Mouse (Mus musculus) heart, embryonic 16.5 days (tissue): ENCODE measurements at regions not wholly inside any gene's neighbourhood (a gene's known extent, or its start where the extent isn't known, plus 50 kb on each side); places are given as distances from the start of the nearest gene placed in this dataset.
"Not testable (repeated sequence)": the region's sequence is repeated elsewhere in the genome, so short reads cannot be mapped to it uniquely, and the experiment has no call there.

Experiments
- ATAC-seq: fragments of 200-750 bp; cut with Nextera tagmentation; replicated peaks from 2 replicates; pipeline ENCODE4 v1.8.0; 2017; ENCODE audit warnings: moderate number of reproducible peaks; ENCODE audit not compliant: insufficient read depth, low FRiP score; ENCODE audit errors: extremely low read depth
- H3K27ac ChIP-seq: fragments of 300-500 bp; sonication (generic); 2 replicates; pipeline ENCODE4 v1.5.1; 2014; ENCODE audit warnings: mild to moderate bottlenecking, low read length, control low read depth, moderate library complexity
- H3K27me3 ChIP-seq: fragments of 300-500 bp; sonication (generic); 2 replicates; pipeline ENCODE4 v1.6.1; 2014; ENCODE audit warnings: low read length, mixed read lengths; ENCODE audit not compliant: control insufficient read depth, insufficient read depth
- H3K36me3 ChIP-seq: fragments of 300-500 bp; sonication (generic); 2 replicates; pipeline ENCODE4 v1.6.1; 2014; ENCODE audit not compliant: control insufficient read depth, insufficient read depth
- H3K4me1 ChIP-seq: fragments of 300-500 bp; sonication (generic); 2 replicates; pipeline ENCODE4 v1.6.1; 2014; ENCODE audit warnings: low read length, mixed read lengths; ENCODE audit not compliant: control insufficient read depth, insufficient read depth
- H3K4me2 ChIP-seq: fragments of 300-500 bp; sonication (generic); 2 replicates; pipeline ENCODE4 v1.6.1; 2014; ENCODE audit warnings: low read depth, mild to moderate bottlenecking, control low read depth, low read length
- H3K4me3 ChIP-seq: fragments of 300-500 bp; sonication (generic); 2 replicates; pipeline ENCODE4 v1.5.1; 2014; ENCODE audit warnings: mild to moderate bottlenecking, control low read depth, low read length
- H3K9ac ChIP-seq: fragments of 300-500 bp; sonication (generic); 2 replicates; pipeline ENCODE4 v1.6.1; 2014; ENCODE audit warnings: low read length, control low read depth
- H3K9me3 ChIP-seq: fragments of 300-500 bp; sonication (generic); replicated peaks from 2 replicates; pipeline ENCODE4 v1.6.1; 2016; ENCODE audit warnings: low read length; ENCODE audit not compliant: control insufficient read depth
- WGBS: fragments of 180-500 bp; shearing (Covaris S2); extraction: QIAGEN DNeasy Blood & Tissue Kit; methylation state at CpG from one replicate; pipeline ENCODE4 v1.1.7; 2014; 5-methylcytosine and 5-hydroxymethylcytosine counted together

DNA sequence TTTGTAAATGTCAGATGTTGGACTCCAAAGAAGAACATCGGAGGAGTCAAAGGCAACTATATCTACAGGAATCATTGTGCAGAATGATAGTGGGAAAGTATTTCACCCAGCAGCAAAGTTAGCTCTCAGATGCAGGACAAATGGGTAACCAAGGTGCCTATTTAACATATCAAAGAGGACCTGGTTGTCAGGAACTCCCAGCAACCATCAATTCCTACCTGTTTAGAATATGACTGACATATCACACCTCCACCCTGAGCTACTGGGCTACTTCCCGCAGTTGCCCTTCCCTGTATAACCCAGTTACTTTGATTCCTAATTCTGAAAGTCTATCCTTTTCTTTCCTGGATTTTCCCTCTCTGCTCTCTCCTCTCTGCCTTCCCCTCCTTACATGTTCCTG is 403.0 kb upstream of the Tbl1xr1 start:
- Histone ChIP-seq H3K27me3 (no peaks in the 10 kb centered on the region), H3K4me3 (no peak overlapping the region), H3K4me1 (no peaks in the 10 kb centered on the region), H3K9me3 (no peaks in the 10 kb centered on the region), H3K9ac (no peak overlapping the region), H3K36me3 (no peaks in the 10 kb centered on the region), H3K4me2 (no peak overlapping the region), H3K27ac (no peak overlapping the region)
- no peak for ATAC-seq
- 88% methylated on average over 2 of the region's 2 CpGs for WGBS

DNA sequence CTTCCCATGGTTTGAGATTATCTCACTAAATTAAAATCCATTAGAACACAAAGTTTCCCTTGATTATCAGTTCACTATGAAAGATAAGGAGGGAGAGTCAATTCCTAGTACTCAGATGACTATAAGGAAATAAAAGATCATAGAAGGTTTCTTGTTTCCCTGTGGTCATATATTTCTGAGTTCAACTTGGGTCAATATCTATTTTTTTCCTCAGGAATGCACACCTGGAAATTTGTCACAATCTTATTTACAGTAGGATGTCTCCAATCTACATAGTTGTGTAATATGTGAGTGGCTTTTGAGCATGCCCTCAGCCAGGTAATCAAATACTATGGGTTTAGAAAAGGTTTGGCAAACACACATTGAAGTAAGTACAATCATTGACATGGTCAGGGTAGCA is 398.2 kb upstream of the Tbl1xr1 start:
- ATAC-seq = no peak
- Histone ChIP-seq H3K27me3 (no peaks in the 10 kb centered on the region), H3K9me3 (no peaks in the 10 kb centered on the region), H3K36me3 (no peaks in the 10 kb centered on the region), H3K4me1 (no peaks in the 10 kb centered on the region), H3K27ac (no peak overlapping the region), H3K4me2 (no peak overlapping the region), H3K4me3 (no peak overlapping the region), H3K9ac (no peak overlapping the region)

DNA sequence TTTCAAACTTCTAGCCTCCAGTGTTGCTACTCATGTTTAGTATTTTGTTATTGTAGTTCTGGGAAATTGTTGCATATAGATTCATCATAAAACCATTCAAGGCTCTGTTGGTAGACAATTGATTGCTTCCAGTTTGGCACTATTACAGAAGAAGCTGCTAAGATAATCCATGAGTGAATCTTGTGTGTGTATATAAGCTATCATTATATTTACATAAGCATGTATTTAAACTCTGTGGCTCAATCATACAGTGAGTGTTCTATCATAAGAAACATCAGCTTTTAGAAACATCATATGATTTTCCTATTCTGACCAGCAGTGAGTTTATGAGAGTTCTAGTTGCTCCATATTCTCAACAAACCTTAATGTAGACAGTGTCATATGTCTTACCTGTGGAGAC is 397.7 kb upstream of the Tbl1xr1 start:
- Histone ChIP-seq H3K36me3 (no peaks in the 10 kb centered on the region), H3K4me3 (no peak overlapping the region), H3K27ac (no peak overlapping the region), H3K27me3 (no peaks in the 10 kb centered on the region), H3K4me1 (no peaks in the 10 kb centered on the region), H3K4me2 (no peak overlapping the region), H3K9me3 (no peaks in the 10 kb centered on the region), H3K9ac (no peak overlapping the region)
- ATAC-seq = no peak

DNA sequence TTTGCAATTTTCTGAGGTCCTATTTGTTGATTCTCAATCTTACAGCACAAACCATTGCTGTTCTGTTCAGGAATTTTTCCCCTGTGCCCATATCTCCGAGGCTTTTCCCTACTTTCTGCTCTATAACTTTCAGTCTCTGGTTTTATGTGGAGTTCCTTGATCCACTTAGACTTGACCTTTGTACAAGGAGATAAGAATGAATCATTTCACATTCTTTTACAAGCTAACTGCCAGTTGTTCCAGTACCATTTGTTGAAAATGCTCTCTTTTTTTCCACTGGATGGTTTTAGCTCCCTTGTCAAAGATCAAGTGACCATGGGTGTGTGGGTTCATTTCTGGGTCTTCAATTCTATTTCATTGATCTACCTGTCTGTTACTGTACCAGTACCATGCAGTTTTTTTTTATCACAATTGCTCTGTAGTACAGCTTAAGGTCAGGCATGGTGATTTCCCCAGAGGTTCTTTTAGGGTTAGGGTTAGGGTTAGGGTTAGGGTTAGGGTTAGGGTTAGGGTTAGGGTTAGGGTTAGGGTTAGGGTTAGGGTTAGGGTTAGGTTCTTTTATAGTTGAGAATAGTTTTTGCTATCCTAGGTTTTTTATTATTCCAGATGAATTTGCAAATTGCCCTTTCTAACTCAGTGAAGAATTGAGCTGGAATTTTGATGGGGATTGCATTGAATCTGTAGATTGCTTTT is 378.3 kb upstream of the Tbl1xr1 start:
- H3K4me1 ChIP-seq, H3K36me3 ChIP-seq, H3K9me3 ChIP-seq, H3K9ac ChIP-seq, H3K27me3 ChIP-seq, H3K27ac ChIP-seq, ATAC-seq, H3K4me2 ChIP-seq, H3K4me3 ChIP-seq: not testable (repeated sequence)
- 49% methylated on average over 1 of the region's 1 CpGs for WGBS

DNA sequence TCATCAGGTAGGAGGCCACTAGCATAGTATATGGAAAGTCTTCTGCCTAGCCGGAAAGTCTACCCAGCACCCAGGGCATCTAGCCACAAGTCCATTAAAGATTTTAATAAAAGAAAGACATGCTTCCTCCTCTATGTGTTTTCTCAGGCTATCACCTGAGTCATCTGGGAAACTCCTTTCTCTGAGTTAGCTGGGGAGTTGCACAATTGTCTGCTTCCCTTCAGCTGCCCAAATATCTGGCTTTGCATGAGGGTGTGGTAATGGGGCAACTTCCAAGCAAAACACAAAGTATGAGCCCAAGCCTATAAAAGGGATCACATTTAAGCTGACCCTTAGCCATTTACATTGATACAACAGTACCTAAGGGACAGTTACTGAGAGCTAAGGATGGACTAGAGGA is 376.9 kb upstream of the Tbl1xr1 start:
- no peak for ATAC-seq
- Histone ChIP-seq H3K9me3 (no peaks in the 10 kb centered on the region), H3K4me1 (no peaks in the 10 kb centered on the region), H3K4me2 (no peak overlapping the region), H3K9ac (no peak overlapping the region), H3K27ac (no peak overlapping the region), H3K27me3 (no peaks in the 10 kb centered on the region), H3K4me3 (no peak overlapping the region), H3K36me3 (no peaks in the 10 kb centered on the region)
- WGBS = 88% methylated on average over 1 of the region's 1 CpGs

DNA sequence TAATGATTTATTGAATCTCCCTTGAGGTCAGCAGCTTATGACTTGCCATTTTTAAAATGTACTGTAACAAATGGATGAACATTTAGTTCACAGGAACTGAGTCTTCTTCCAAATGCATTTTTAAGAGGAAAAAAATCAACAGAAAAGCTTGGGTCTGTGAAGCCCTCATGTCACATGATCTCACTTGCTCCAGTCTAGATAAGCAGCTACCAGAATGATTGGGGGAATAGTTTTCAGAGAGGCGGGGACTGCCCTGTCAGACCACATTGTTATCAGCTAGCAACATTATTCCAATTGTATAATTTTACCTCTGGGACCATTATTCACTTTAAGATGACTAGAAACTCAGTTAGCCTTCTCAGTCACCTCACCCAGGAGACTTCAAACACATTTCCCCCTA is 376.1 kb upstream of the Tbl1xr1 start:
- no peaks in the 10 kb centered on the region for H3K27me3 ChIP-seq
- H3K9me3 ChIP-seq = no peaks in the 10 kb centered on the region
- no peaks in the 10 kb centered on the region for H3K4me1 ChIP-seq
- H3K36me3 ChIP-seq = no peaks in the 10 kb centered on the region
- no peak for ATAC-seq
- H3K27ac ChIP-seq = no peak overlapping the region
- no peak overlapping the region for H3K4me2 ChIP-seq
- WGBS = 58% methylated on average over 1 of the region's 1 CpGs
- no peak overlapping the region for H3K4me3 ChIP-seq
- H3K9ac ChIP-seq = no peak overlapping the region

DNA sequence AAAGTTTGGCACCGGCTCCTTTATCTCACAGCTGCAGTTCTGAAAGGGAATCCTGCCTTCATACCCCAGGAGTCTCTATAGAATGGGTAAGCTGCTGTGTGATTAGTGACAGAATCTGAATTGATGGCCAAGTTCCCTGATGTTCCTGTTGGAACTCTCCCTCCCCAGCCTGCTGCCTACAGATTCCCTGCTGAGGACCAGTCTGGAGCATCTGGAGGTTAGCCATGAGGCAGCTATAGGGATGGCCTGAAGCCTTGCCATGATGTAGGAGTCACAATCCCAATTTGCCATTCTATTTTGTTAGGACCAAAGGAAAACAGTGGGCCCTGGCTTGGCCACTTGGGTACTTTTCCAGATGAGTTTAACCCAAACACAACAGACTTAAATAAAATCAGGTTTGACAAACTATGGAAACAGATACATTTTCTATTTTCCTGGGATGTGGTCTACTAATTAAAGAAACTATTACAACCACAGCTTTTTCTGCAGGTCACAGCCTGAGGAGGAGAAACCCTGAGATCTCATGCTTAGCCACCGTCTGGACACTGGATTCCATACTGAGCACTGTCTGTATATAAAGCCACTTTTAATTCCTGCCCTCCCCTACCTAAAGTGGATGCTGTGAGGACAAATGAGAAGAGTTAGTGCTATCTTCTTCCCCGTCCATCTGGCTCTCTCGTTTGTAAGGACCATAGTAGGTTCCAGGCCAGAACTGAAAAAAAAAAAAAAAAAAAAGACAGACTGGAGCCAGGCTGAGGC is 349.5 kb upstream of the Tbl1xr1 start:
- no peak overlapping the region for H3K4me2 ChIP-seq
- H3K36me3 ChIP-seq = no peaks in the 10 kb centered on the region
- H3K4me1 ChIP-seq = no peaks in the 10 kb centered on the region
- WGBS = 66% methylated on average over 4 of the region's 4 CpGs
- H3K9me3 ChIP-seq = peaks cover 2% of the 10 kb centered on the region; the same call in 1 of the 2 replicates
- no peak overlapping the region for H3K27ac ChIP-seq
- H3K27me3 ChIP-seq = no peaks in the 10 kb centered on the region
- H3K9ac ChIP-seq = no peak overlapping the region
- ATAC-seq = no peak
- no peak overlapping the region for H3K4me3 ChIP-seq

DNA sequence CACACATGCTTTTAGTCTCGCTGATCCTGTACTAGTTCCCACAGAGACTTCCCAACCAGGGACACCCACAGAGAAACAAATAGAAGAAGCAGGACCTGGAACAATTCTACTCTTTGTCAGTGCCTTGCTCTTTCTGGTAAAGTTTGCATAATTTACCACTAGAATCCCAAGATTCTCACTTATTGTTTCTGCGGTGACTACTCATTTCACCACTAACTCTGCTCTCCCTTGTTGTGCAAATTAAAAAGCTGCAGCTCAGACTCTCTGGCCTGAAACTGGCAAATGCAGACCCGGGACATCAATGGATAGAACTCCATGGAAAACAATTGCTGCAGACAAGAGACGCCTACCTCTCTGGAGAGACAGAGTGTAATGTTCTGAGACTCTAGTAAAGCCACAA is 348.4 kb upstream of the Tbl1xr1 start:
- ATAC-seq = no peak
- H3K27me3 ChIP-seq = no peaks in the 10 kb centered on the region
- no peak overlapping the region for H3K4me2 ChIP-seq
- peaks cover 2% of the 10 kb centered on the region; the same call in 1 of the 2 replicates for H3K9me3 ChIP-seq
- H3K36me3 ChIP-seq = no peaks in the 10 kb centered on the region
- 81% methylated on average over 4 of the region's 4 CpGs for whole genome bisulfite sequencing
- no peak overlapping the region for H3K4me3 ChIP-seq
- no peaks in the 10 kb centered on the region for H3K4me1 ChIP-seq
- H3K9ac ChIP-seq = no peak overlapping the region
- H3K27ac ChIP-seq = no peak overlapping the region

DNA sequence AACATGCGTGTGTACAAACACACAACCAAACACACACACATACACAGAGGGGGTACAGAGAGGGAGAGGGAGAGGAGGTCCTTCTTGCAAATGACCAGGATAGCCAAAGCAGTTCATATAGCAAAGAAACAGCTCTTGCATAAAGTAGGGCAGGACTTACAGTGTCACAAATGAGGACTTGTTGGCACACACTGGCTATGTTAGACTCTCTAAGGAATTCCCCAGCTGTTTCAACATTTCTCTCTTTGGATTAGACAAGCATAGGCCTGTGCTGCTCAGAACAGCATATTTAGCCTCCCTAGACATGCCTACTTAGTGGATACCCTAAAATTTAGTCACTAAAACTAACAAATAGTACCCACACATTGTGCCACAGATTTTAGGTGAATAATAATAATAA is 347.1 kb upstream of the Tbl1xr1 start:
- no peak overlapping the region for H3K9ac ChIP-seq
- no peak overlapping the region for H3K27ac ChIP-seq
- H3K9me3 ChIP-seq = peaks cover 2% of the 10 kb centered on the region; the same call in 1 of the 2 replicates
- no peak for ATAC-seq
- H3K36me3 ChIP-seq = no peaks in the 10 kb centered on the region
- H3K4me3 ChIP-seq = no peak overlapping the region
- WGBS = 83% methylated on average over 1 of the region's 1 CpGs
- no peaks in the 10 kb centered on the region for H3K4me1 ChIP-seq
- H3K4me2 ChIP-seq = no peak overlapping the region
- H3K27me3 ChIP-seq = no peaks in the 10 kb centered on the region
